Mouse (Mus musculus) spleen, adult 2 months (tissue): ENCODE measurements at regions not wholly inside any gene's neighbourhood (a gene's known extent, or its start where the extent isn't known, plus 50 kb on each side); places are given as distances from the start of the nearest gene placed in this dataset.

Experiments
- CTCF ChIP-seq: fragments of 200-500 bp; IDR thresholded peaks from 2 replicates; pipeline ENCODE4 v1.5.1; 2011; ENCODE audit warnings: mild to moderate bottlenecking, inconsistent platforms; ENCODE audit not compliant: insufficient read depth, insufficient read length, insufficient replicate concordance; ENCODE audit errors: extremely low read depth
- POLR2A ChIP-seq: fragments of 200-500 bp; IDR thresholded peaks from 2 replicates; pipeline ENCODE4 v1.6.1; 2011; ENCODE audit warnings: low read depth, low read length, inconsistent platforms

GRCm38 (mm10) chr7:129842303-129843122 is 250.8 kb downstream of the Wdr11 start:
- TF ChIP-seq CTCF (no peak), POLR2A (no peak)
